Mouse (Mus musculus) megakaryocyte progenitor cell, adult 5-6 weeks (primary cell): ENCODE measurements around the gene Smad6. TPM values are rescaled to one million over a fixed set of nuclear protein-coding genes. Genes with fewer than 3 reads are reported as not detected.

Experiments
- ATAC-seq: replicated peaks from 2 replicates; pipeline ENCODE4 v1.8.0; 2016; ENCODE audit warnings: mild to moderate bottlenecking, moderate TSS enrichment, inconsistent platforms; ENCODE audit not compliant: poor library complexity
- total RNA-seq, 2 experiments: library from RNA; stranded (forward) in 1 of 2; stranded (reverse) in 1 of 2; fragments of 157-497, 149-512 nt in 1 of 2; fragments of 200-1000 nt in 1 of 2; gene quantifications; 2 replicates each; pipeline versions ENCODE4 v1.2.3 to v1.2.4; 2015 to 2017

The Smad6 gene
- total RNA-seq, 2 experiments from 2014 or later = 0.72 to 1.2 TPM

DNA sequence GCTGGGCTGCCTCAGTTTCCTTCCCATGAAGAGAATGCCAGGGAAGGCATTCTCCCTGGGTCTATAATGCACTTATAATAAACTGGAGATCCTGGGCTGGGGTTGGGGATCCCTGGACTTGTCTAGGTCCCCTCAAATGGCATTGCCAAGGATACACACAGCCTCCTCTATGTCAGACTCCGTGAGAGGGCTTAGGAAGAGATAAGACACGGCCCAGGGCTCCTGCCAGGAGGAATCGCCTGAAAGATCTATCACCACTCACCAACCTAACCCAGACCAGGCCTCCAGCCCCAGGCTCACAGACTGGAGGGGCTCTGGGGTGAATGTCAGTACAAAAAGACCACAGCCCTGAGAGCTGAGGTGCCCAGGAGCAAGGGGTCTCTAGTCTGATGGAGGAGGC is 102.2 kb downstream of the Smad6 start:
- ATAC-seq = no peak

DNA sequence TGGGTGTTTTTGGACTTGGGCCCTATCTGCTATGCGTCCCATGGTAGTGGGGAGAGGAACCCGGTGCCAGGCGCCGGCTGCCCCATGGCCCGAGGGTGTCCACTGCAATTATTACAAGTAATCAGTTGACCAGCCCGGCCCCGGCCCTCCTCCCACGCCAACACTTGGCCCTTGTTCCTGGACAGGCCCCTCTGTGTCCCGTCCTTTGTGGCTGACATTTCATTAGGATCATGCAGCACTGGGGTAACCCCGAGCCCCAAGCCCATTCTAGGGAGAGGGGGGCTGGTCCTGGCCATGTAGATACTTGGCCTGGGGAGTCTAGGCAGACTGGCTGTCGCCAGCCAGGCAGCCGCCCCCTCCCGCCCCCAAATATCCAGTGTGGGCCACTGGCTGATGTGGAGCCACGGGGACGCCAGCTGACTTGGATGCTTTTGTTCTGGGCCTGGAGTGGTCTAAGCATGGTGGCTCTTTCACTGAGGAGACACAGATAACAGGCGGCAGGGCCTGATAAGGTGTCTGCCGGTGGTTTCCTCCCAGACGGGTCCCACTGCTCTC is 102.8 kb downstream of the Smad6 start:
- ATAC-seq = peak; percentile 53

DNA sequence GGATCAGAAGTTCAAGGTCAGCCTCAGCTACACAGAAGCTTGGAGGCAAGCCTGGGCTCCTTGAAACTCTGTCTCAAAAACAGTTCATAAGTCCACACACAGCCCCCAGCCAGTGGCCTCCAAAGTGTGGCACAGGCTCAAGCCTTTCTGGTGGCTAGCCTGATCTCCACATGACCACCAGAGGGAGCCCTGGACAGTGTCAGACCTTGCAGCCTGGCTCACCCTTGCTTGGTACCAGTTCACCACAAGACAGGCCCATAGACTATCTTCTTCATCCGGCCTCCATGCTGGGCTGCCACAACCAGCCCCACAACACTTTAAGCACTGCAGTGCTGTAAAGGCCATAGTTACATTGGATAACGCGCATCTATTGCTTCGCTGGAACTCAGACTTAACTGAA is 103.6 kb downstream of the Smad6 start:
- ATAC-seq = peak; percentile 84

DNA sequence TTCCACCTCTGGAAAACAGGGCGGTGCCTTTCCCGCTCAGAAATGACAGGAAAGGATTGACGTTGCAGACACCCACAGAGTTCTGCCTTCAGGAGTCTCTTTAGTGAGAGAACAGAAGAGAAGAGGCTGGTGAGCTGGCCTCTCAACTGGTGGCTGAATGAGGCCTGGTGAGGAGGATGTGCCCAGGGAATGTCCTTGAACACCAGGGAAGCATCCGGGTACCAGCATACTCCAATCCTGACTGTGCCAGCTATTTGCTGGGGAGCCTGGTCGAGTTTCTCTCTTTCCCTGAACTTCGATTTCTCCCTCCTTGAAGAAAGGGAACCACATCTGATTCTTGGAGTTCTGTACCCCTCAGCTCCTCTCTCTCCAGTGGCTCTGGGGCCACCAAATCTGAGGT is 105.4 kb downstream of the Smad6 start:
- ATAC-seq = no peak

DNA sequence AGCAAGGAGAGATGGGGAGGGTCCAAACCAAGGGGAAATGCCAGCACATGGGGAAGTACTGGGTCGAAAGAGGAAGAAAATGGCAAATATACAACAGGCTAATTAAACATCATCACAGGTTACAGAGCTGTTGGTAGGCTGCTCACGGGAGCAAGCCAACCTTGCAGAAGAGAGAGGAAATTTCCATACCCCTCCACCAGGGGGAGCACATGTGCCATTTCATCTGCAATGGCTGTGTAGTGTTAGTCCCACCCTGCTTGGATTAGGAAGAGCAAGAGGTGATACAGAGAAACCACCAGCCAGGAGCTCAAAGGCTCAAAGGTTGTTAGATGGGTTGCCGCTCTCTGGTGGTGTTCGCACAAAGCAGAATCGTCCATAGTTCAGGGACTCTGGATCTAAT is 105.9 kb downstream of the Smad6 start:
- ATAC-seq = peak; percentile 68

DNA sequence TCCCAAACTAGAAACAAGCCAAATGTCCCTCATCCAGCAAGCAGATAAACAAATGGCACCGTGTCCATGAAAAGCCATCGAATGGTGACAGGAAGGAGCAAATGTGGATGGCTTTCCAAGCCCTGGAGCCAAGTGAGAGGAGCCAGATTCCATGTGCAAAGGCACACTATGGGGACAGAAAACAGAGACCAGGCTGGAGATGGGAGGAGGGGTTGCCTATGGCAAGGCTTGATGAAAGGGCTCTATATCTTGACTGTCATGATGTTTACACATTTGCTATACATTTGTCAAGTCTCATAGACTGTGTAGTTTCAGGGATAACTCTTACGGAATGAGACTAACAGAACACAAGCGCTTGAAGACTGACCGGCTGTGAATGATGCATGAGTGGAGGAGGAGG is 106.9 kb downstream of the Smad6 start:
- no peak for ATAC-seq

DNA sequence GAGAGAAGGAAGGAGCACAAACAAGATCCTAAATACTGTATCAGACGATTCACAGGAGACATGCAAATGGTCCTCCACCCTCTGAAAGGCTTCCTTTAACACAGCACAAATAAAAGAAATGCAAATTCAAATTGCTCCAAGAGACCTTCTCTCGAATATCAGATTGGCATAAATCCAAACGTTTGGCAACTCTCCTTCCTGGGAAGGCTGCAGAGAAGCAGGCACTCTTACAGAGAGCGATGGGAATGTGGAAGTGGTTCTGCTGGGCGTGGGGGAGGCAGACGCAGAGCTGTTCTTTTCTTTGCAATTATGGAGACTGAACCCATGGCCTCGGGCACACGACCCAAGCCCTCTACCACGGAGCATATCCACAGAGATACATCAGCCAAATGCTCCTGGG is 109.8 kb downstream of the Smad6 start:
- no peak for ATAC-seq

DNA sequence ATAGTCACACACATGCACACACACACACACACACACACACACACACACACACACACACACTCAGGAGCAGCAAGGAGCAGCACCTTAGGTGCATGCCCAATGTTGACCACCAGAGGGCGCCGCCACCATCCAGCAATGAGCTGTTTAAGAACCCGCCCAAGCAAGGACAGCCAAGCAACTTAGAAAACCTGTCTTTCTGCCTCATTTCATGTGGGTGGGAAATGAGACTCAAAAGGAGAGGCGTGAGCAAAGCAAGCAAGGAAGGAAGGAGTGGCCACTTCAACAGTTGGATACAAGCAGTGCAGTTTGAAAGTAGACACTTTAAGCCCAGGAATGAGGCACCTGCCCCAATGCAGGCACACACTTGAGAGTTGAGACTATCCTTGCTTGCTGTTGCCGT is 112.2 kb downstream of the Smad6 start:
- peak; percentile 80 for ATAC-seq

DNA sequence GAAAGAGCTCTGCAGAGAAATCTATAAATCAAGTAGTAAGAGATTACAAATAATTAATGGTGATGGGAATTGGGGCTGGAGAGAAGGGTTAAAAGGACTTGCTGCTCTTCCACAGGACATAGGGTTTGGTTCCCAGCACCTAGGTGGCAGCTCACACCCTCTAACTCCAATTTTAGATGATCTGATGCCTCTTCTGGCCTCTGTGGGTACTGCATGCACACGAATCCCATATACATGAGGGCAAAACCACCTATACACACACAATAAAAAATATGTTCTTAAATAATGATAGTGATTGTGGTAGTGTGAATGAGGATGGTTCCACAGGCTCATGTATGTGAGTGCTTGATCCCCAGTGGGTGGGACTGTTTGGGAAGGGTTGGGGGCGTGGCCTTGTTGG is 117.3 kb downstream of the Smad6 start:
- ATAC-seq = no peak

Other genes with a start within 250 kb of the Smad6 start
- gene Lctl, start 95.1 kb upstream of the Smad6 start, total RNA-seq (2015) = not detected in 2 replicates
- gene Lctl, start 95.1 kb upstream of the Smad6 start, total RNA-seq (2017) = not detected in 2 replicates
- 37.7 and 48.5 TPM in 2 replicates for gene Zwilch, start 151.0 kb upstream of the Smad6 start, total RNA-seq (2015)
- gene Zwilch, start 151.0 kb upstream of the Smad6 start, total RNA-seq (2017) = 134 and 155 TPM in 2 replicates
- 4,149 and 4,331 TPM in 2 replicates for gene Rpl4, start 151.3 kb upstream of the Smad6 start, total RNA-seq (2015)
- gene Rpl4, start 151.3 kb upstream of the Smad6 start, total RNA-seq (2017) = 2,914 and 3,251 TPM in 2 replicates
- gene Snapc5, start 157.2 kb upstream of the Smad6 start, total RNA-seq (2015) = 16.5 and 20.7 TPM in 2 replicates
- 47.4 and 48.2 TPM in 2 replicates for gene Snapc5, start 157.2 kb upstream of the Smad6 start, total RNA-seq (2017)
- gene Uchl4, start 213.1 kb upstream of the Smad6 start, total RNA-seq (2015) = 0.62 and 0.88 TPM in 2 replicates
- 1.1 and 1.4 TPM in 2 replicates for gene Uchl4, start 213.1 kb upstream of the Smad6 start, total RNA-seq (2017)
- gene Map2k1, start 231.6 kb upstream of the Smad6 start, total RNA-seq (2015) = 34.0 and 38.3 TPM in 2 replicates
- gene Map2k1, start 231.6 kb upstream of the Smad6 start, total RNA-seq (2017) = 47.0 and 54.7 TPM in 2 replicates